ENCODE assay signal across 23 mouse cellular contexts in genomic region chr2:60724660-60725059, GRCm38 (mm10). TPM values are rescaled to one million over a fixed set of nuclear protein-coding genes. Genes with fewer than 3 reads are reported as not detected.
A peak's percentile ranks its signal among the peaks of the same experiment; 100 is the strongest.
DNase-seq lines count a peak whose midpoint lies in the region; ATAC-seq and TF ChIP-seq lines count a peak whose summit lies in the region.
"Had no signal": no experiment of that assay in that cellular context is flagged by ENCODE, and none has a peak within 500 bp of the region (broad histone marks: within the 10 kb centered on the region; RNA-seq: fewer than 3 reads in every experiment).

No protein-coding gene starts in this region.

- no peak for TF ChIP-seq EP300 in stomach, postnatal 0 days (optimal IDR thresholded peaks at IDR 0.05)

- no peak overlapping the region for H3K4me3 ChIP-seq in intestine, embryonic 14.5 days (ENCODE audit: low read depth, low read length)
- H3K4me3 ChIP-seq in intestine, embryonic 16.5 days (ENCODE audit: low read length) = no peak overlapping the region
- no peak overlapping the region for H3K4me3 ChIP-seq in liver, embryonic 11.5 days (ENCODE audit: low read depth, low read length)
- H3K4me3 ChIP-seq in stomach, postnatal 0 days (ENCODE audit: low read depth, low read length) = no peak overlapping the region
- H3K4me3 ChIP-seq: forebrain, embryonic 10.5 days; forebrain, embryonic 13.5 days; gastrocnemius, adult 2 months; heart, adult 2 months; heart, embryonic 10.5 days; heart, embryonic 13.5 days; hindbrain, embryonic 12.5 days; hindbrain, embryonic 15.5 days had no signal

- H3K4me2 ChIP-seq in intestine, embryonic 14.5 days (ENCODE audit: low read length) = no peak overlapping the region
- no peak overlapping the region for H3K4me2 ChIP-seq in intestine, embryonic 16.5 days (ENCODE audit: low read depth, low read length)
- H3K4me2 ChIP-seq in liver, embryonic 11.5 days = no peak overlapping the region
- H3K4me2 ChIP-seq in stomach, postnatal 0 days (replicated peaks; ENCODE audit: low read depth) = no peak overlapping the region
- H3K4me2 ChIP-seq: forebrain, embryonic 13.5 days; heart, embryonic 13.5 days; hindbrain, embryonic 12.5 days; hindbrain, embryonic 15.5 days had no signal

- no peak for ATAC-seq in intestine, embryonic 14.5 days (replicated peaks; ENCODE audit: low FRiP score, low TSS enrichment, low read depth)
- no peak for ATAC-seq in intestine, embryonic 16.5 days
- ATAC-seq in liver, embryonic 11.5 days (replicated peaks; ENCODE audit: low FRiP score) = no peak
- ATAC-seq in stomach, postnatal 0 days (ENCODE audit: low FRiP score, low TSS enrichment) = no peak
- ATAC-seq in CD4-positive, CD25-positive, alpha-beta regulatory T cell, adult 4 months = no peak
- ATAC-seq: forebrain, embryonic 13.5 days; forebrain, embryonic 16.5 days; Patski had no signal

- no peaks in the 10 kb centered on the region for H3K27me3 ChIP-seq in intestine, embryonic 14.5 days (replicated peaks; ENCODE audit: control insufficient read depth, insufficient read depth, low read length)
- no peaks in the 10 kb centered on the region for H3K27me3 ChIP-seq in intestine, embryonic 16.5 days (replicated peaks; ENCODE audit: control insufficient read depth, insufficient read depth, low read length)
- no peaks in the 10 kb centered on the region for H3K27me3 ChIP-seq in liver, embryonic 11.5 days (replicated peaks; ENCODE audit: control insufficient read depth, insufficient read depth, low read length)
- H3K27me3 ChIP-seq in stomach, postnatal 0 days (ENCODE audit: control insufficient read depth, insufficient read depth, low read length) = no peaks in the 10 kb centered on the region
- H3K27me3 ChIP-seq: heart, embryonic 13.5 days; hindbrain, embryonic 12.5 days; hindbrain, embryonic 15.5 days; Patski had no signal

- no peak overlapping the region for H3K27ac ChIP-seq in intestine, embryonic 14.5 days (ENCODE audit: low read depth)
- H3K27ac ChIP-seq in intestine, embryonic 16.5 days (ENCODE audit: low read length) = no peak overlapping the region
- no peak overlapping the region for H3K27ac ChIP-seq in liver, embryonic 11.5 days (ENCODE audit: low read depth, low read length)
- no peak overlapping the region for H3K27ac ChIP-seq in stomach, postnatal 0 days (replicated peaks)
- H3K27ac ChIP-seq: forebrain, embryonic 10.5 days; forebrain, embryonic 13.5 days; gastrocnemius, adult 2 months; heart, adult 2 months; heart, embryonic 10.5 days; heart, embryonic 13.5 days; hindbrain, embryonic 12.5 days; hindbrain, embryonic 15.5 days had no signal

- no peaks in the 10 kb centered on the region for H3K9me3 ChIP-seq in intestine, embryonic 14.5 days (ENCODE audit: control insufficient read depth, low read length)
- no peaks in the 10 kb centered on the region for H3K9me3 ChIP-seq in intestine, embryonic 16.5 days (ENCODE audit: control insufficient read depth, low read length)
- no peaks in the 10 kb centered on the region for H3K9me3 ChIP-seq in liver, embryonic 11.5 days (ENCODE audit: control insufficient read depth, low read length)
- no peaks in the 10 kb centered on the region for H3K9me3 ChIP-seq in stomach, postnatal 0 days (ENCODE audit: control insufficient read depth, low read length)
- H3K9me3 ChIP-seq: forebrain, embryonic 10.5 days; forebrain, embryonic 13.5 days; heart, embryonic 10.5 days; heart, embryonic 13.5 days; hindbrain, embryonic 12.5 days; hindbrain, embryonic 15.5 days had no signal

- no peaks in the 10 kb centered on the region for H3K36me3 ChIP-seq in intestine, embryonic 14.5 days (ENCODE audit: control insufficient read depth, insufficient read depth, low read length)
- no peaks in the 10 kb centered on the region for H3K36me3 ChIP-seq in intestine, embryonic 16.5 days (ENCODE audit: control insufficient read depth, insufficient read depth, low read length)
- no peaks in the 10 kb centered on the region for H3K36me3 ChIP-seq in liver, embryonic 11.5 days (ENCODE audit: control insufficient read depth, insufficient read depth, low read length)
- H3K36me3 ChIP-seq in stomach, postnatal 0 days (ENCODE audit: control insufficient read depth, insufficient read depth, low read length) = no peaks in the 10 kb centered on the region
- H3K36me3 ChIP-seq: forebrain, embryonic 10.5 days; heart, embryonic 10.5 days; heart, embryonic 13.5 days; hindbrain, embryonic 12.5 days; hindbrain, embryonic 15.5 days had no signal

- peaks cover 7% of the 10 kb centered on the region for H3K4me1 ChIP-seq in intestine, embryonic 14.5 days (replicated peaks; ENCODE audit: control insufficient read depth, insufficient read depth, low read length)
- H3K4me1 ChIP-seq in intestine, embryonic 16.5 days (ENCODE audit: control insufficient read depth, insufficient read depth, low read length) = peaks cover 11% of the 10 kb centered on the region; the same call in 1 of the 2 replicates
- no peaks in the 10 kb centered on the region; the same call in 1 of the 2 replicates for H3K4me1 ChIP-seq in liver, embryonic 11.5 days (replicated peaks; ENCODE audit: control insufficient read depth, insufficient read depth, low read length)
- no peaks in the 10 kb centered on the region for H3K4me1 ChIP-seq in stomach, postnatal 0 days (replicated peaks; ENCODE audit: control insufficient read depth, insufficient read depth)
- H3K4me1 ChIP-seq: hindbrain, embryonic 12.5 days had no signal

- H3K9ac ChIP-seq in intestine, embryonic 14.5 days (ENCODE audit: low read length) = no peak overlapping the region
- H3K9ac ChIP-seq in intestine, embryonic 16.5 days (ENCODE audit: low read depth, low read length) = no peak overlapping the region
- no peak overlapping the region for H3K9ac ChIP-seq in liver, embryonic 11.5 days (ENCODE audit: low read depth, low read length)
- no peak overlapping the region for H3K9ac ChIP-seq in stomach, postnatal 0 days (ENCODE audit: low read length)
- H3K9ac ChIP-seq: forebrain, embryonic 13.5 days; heart, embryonic 13.5 days; hindbrain, embryonic 12.5 days; hindbrain, embryonic 15.5 days had no signal

- WGBS in intestine, embryonic 14.5 days = 87% methylated on average over 2 of the region's 2 CpGs
- WGBS in intestine, embryonic 16.5 days = 81% methylated on average over 2 of the region's 2 CpGs
- 73% methylated on average over 2 of the region's 2 CpGs for WGBS in liver, embryonic 11.5 days
- WGBS in stomach, postnatal 0 days = 82% methylated on average over 2 of the region's 2 CpGs

- DNase-seq in intestine, embryonic 14.5 days (ENCODE audit: low spot score) = peak; percentile 9
- peak; percentile 20 for DNase-seq in liver, embryonic 11.5 days (ENCODE audit: low spot score)
- DNase-seq in liver = no peak
- DNase-seq in stomach, postnatal 0 days (ENCODE audit: low spot score) = peak; percentile 5
- DNase-seq: adrenal gland, postnatal 10 days; adrenal gland, postnatal 36 days; cerebellum, adult 18-20 months; cerebellum, adult 9-10 months; cerebellum, postnatal 14 days; gastrocnemius, adult 2 months; gastrocnemius, postnatal 25 days; heart, postnatal 14 days had no signal

- no peak for TF ChIP-seq CTCF in stomach, postnatal 0 days (IDR thresholded peaks at IDR 0.05; ENCODE audit: low read depth)

RNA-seq across cellular contexts. Expression of gene Itgb6, which starts 2.2 kb away (rescaled TPM):
- 9.6 and 9.7 TPM in 2 replicates for polyA plus RNA-seq in intestine, embryonic 14.5 days (2014; fragmentation: Nextera tagmentation; extraction: Ambion mirVana)
- 11.4 and 12.6 TPM in 2 replicates for polyA plus RNA-seq in intestine, embryonic 16.5 days (2015; fragmentation: Nextera tagmentation; extraction: Ambion mirVana)
- polyA plus RNA-seq in liver, embryonic 11.5 days (2014; fragmentation: Nextera tagmentation; extraction: Ambion mirVana) = 0.23 and 0.34 TPM in 2 replicates
- polyA plus RNA-seq in stomach, postnatal 0 days (2015; fragmentation: Nextera tagmentation; extraction: Ambion mirVana) = 8.5 and 8.6 TPM in 2 replicates
- under 1 TPM in 1 of 2 experiments, not detected in 1; 0.11 TPM for polyA plus RNA-seq in CD4-positive, CD25-positive, alpha-beta regulatory T cell, adult 4 months (2017; shearing (Covaris generic))
- polyA plus RNA-seq: forebrain, embryonic 13.5 days; forebrain, embryonic 16.5 days; hindbrain, embryonic 15.5 days had no signal
